Mouse (Mus musculus): ENCODE measurements around the gene Exoc3l4. TPM values are rescaled to one million over a fixed set of nuclear protein-coding genes. Genes with fewer than 3 reads are reported as not detected.

Exoc3l4 gene
- polyA plus RNA-seq, 1 experiment, result 46.7 TPM

- TF ChIP-seq POLR2A (IDR thresholded peaks at IDR 0.05; ENCODE audit: borderline replicate concordance, extremely low read depth, low read depth, low read length) (no peak), CTCF (IDR thresholded peaks at IDR 0.05; ENCODE audit: insufficient read depth, low read length) (no peak)
- no peak for DNase-seq
- Histone ChIP-seq H3K4me1 (ENCODE audit: control insufficient read depth, insufficient read depth, low read length) (peaks cover 19% of the 10 kb centered on the region), H3K4me3 (replicated peaks; ENCODE audit: extremely low read depth, low read depth, low read length) (no peak overlapping the region)
- WGBS, result 69% methylated on average over 14 of the region's 14 CpGs
Observed at GRCm38 (mm10) chr12:111430868-111431817, 14.3 kb downstream of the Exoc3l4 start.

GRCm38 (mm10) chr12:111432097-111432496 is 15.3 kb downstream of the Exoc3l4 start:
- no peak overlapping the region for H3K4me3 ChIP-seq (replicated peaks; ENCODE audit: extremely low read depth, low read depth, low read length)
- TF ChIP-seq POLR2A (IDR thresholded peaks at IDR 0.05; ENCODE audit: borderline replicate concordance, extremely low read depth, low read depth, low read length) (no peak), CTCF (IDR thresholded peaks at IDR 0.05; ENCODE audit: insufficient read depth, low read length) (no peak)
- peaks cover 19% of the 10 kb centered on the region for H3K4me1 ChIP-seq (ENCODE audit: control insufficient read depth, insufficient read depth, low read length)
- WGBS, result 35% methylated on average over 4 of the region's 4 CpGs
- DNase-seq, result no peak

GRCm38 (mm10) chr12:111432751-111433331 is 16.0 kb downstream of the Exoc3l4 start:
- TF ChIP-seq CTCF (IDR thresholded peaks at IDR 0.05; ENCODE audit: insufficient read depth, low read length) (no peak), POLR2A (IDR thresholded peaks at IDR 0.05; ENCODE audit: borderline replicate concordance, extremely low read depth, low read depth, low read length) (no peak)
- WGBS, result 46% methylated on average over 5 of the region's 5 CpGs
- no peak for DNase-seq
- Histone ChIP-seq H3K4me1 (ENCODE audit: control insufficient read depth, insufficient read depth, low read length) (peaks cover 19% of the 10 kb centered on the region), H3K4me3 (replicated peaks; ENCODE audit: extremely low read depth, low read depth, low read length) (no peak overlapping the region)

GRCm38 (mm10) chr12:111434164-111434744 is 17.4 kb downstream of the Exoc3l4 start:
- 43% methylated on average over 6 of the region's 7 CpGs for WGBS
- Histone ChIP-seq H3K4me3 (replicated peaks; ENCODE audit: extremely low read depth, low read depth, low read length) (no peak overlapping the region), H3K4me1 (ENCODE audit: control insufficient read depth, insufficient read depth, low read length) (peaks cover 19% of the 10 kb centered on the region)
- DNase-seq, result no peak
- TF ChIP-seq CTCF (IDR thresholded peaks at IDR 0.05; ENCODE audit: insufficient read depth, low read length) (no peak), POLR2A (IDR thresholded peaks at IDR 0.05; ENCODE audit: borderline replicate concordance, extremely low read depth, low read depth, low read length) (no peak)

- TF ChIP-seq POLR2A (IDR thresholded peaks at IDR 0.05; ENCODE audit: borderline replicate concordance, extremely low read depth, low read depth, low read length) (no peak), CTCF (IDR thresholded peaks at IDR 0.05; ENCODE audit: insufficient read depth, low read length) (no peak)
- DNase-seq, result no peak
Observed at GRCm38 (mm10) chr12:111434745-111435327, 18.0 kb downstream of the Exoc3l4 start.

GRCm38 (mm10) chr12:111436170-111436569 is 19.4 kb downstream of the Exoc3l4 start:
- 80% methylated on average over 3 of the region's 3 CpGs for WGBS
- no peak for DNase-seq
- TF ChIP-seq CTCF (IDR thresholded peaks at IDR 0.05; ENCODE audit: insufficient read depth, low read length) (no peak), POLR2A (IDR thresholded peaks at IDR 0.05; ENCODE audit: borderline replicate concordance, extremely low read depth, low read depth, low read length) (no peak)
- Histone ChIP-seq H3K4me1 (ENCODE audit: control insufficient read depth, insufficient read depth, low read length) (peaks cover 13% of the 10 kb centered on the region), H3K4me3 (replicated peaks; ENCODE audit: extremely low read depth, low read depth, low read length) (no peak overlapping the region)

More at GRCm38 (mm10) chr12:111434745-111435327, 18.0 kb downstream of the Exoc3l4 start:
- Histone ChIP-seq H3K4me1 (ENCODE audit: control insufficient read depth, insufficient read depth, low read length) (peaks cover 19% of the 10 kb centered on the region), H3K4me3 (replicated peaks; ENCODE audit: extremely low read depth, low read depth, low read length) (no peak overlapping the region)
- 28% methylated on average over 8 of the region's 8 CpGs for WGBS

- peak; percentile 26 for DNase-seq
- TF ChIP-seq POLR2A (IDR thresholded peaks at IDR 0.05; ENCODE audit: borderline replicate concordance, extremely low read depth, low read depth, low read length) (0 out of 2 replicates have a peak, but pooled peaks have one; percentile 14), CTCF (IDR thresholded peaks at IDR 0.05; ENCODE audit: insufficient read depth, low read length) (no peak)
- H3K4me3 ChIP-seq (replicated peaks; ENCODE audit: extremely low read depth, low read depth, low read length), result no peak overlapping the region
- 49% methylated on average over 8 of the region's 8 CpGs for WGBS
- H3K4me1 ChIP-seq (ENCODE audit: control insufficient read depth, insufficient read depth, low read length), result peaks cover 13% of the 10 kb centered on the region
Observed at GRCm38 (mm10) chr12:111436640-111437039, 19.8 kb downstream of the Exoc3l4 start.

GRCm38 (mm10) chr12:111437222-111437900 is 20.5 kb downstream of the Exoc3l4 start:
- 38% methylated on average over 5 of the region's 5 CpGs for WGBS
- no peak for TF ChIP-seq CTCF (IDR thresholded peaks at IDR 0.05; ENCODE audit: insufficient read depth, low read length)
- no peak for TF ChIP-seq POLR2A (IDR thresholded peaks at IDR 0.05; ENCODE audit: borderline replicate concordance, extremely low read depth, low read depth, low read length)
- Histone ChIP-seq H3K4me3 (replicated peaks; ENCODE audit: extremely low read depth, low read depth, low read length) (no peak overlapping the region), H3K4me1 (ENCODE audit: control insufficient read depth, insufficient read depth, low read length) (peaks cover 16% of the 10 kb centered on the region)
- no peak for DNase-seq

All from lung, adult 2 months (tissue).